Mouse (Mus musculus): Measurements from ENCODE around the gene Inf2.

DNA sequence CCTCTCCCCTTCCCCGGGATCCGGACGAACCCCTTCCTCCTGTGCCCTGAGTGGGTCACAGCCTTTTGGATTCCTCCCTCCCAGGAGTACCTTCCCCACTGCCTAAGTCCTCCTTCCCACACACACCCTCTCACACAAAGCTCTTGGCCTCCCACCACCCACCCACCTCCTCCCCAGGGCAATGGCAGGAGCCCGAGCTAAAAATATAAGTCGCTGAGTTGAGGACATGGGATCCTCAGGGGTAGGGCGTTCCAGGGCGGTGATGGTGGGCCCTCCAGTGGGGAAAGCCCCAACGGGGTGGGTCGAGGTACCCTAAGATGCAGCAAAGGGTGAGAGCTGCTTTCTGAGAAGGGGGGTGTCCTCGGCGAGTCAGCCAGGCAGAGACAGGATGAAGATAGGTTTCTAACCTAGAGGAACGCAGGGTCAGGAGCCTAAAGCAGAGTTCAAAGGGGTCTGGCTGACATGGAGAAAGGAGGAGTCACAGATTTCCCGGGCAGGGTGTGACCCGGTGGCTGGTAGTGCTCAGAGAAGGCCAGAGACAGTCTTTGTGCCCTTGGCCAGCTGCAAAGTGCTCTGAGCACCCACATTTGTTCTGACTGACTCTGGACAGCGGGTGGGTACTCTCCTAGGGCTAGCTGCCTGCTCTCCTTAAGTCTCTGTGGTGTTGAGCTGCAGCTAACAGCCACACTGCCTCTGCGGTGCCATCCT lies 31.9 kb downstream of the Inf2 start:
- TF ChIP-seq CTCF (IDR thresholded peaks at IDR 0.05; ENCODE audit: extremely low read depth, insufficient read depth, low read length) (no peak), POLR2A (IDR thresholded peaks at IDR 0.05; ENCODE audit: extremely low read depth, insufficient read depth, low read length) (no peak)

Data from cortical plate, adult 2 months (tissue).